Mouse (Mus musculus): ENCODE results near the gene Krtap19-5.

GRCm38 (mm10) chr16:88851450-88851849 is 44.8 kb downstream of the Krtap19-5 start:
- TF ChIP-seq CTCF (IDR thresholded peaks at IDR 0.05; ENCODE audit: low read depth): peak; percentile 64
- TF ChIP-seq EP300 (IDR thresholded peaks at IDR 0.05; ENCODE audit: low read depth): no peak
